Mouse (Mus musculus): ENCODE data around the gene Lct. TPM values are rescaled to one million over a fixed set of nuclear protein-coding genes. Genes with fewer than 3 reads are reported as not detected.
"Not testable (repeated sequence)": the region's sequence is repeated elsewhere in the genome, so short reads cannot be mapped to it uniquely, and the experiment has no call there.

The Lct gene
- polyA plus RNA-seq, 1 experiment from 2014 or later = 0.02 TPM

GRCm38 (mm10) chr1:128344232-128344631 is 16.1 kb upstream of the Lct start:
- no peak overlapping the region for H3K27ac ChIP-seq (replicated peaks)
- no peak overlapping the region for H3K9ac ChIP-seq
- 81% methylated on average over 10 of the region's 10 CpGs for WGBS (ENCODE audit: insufficient replicate concordance)
- no peaks in the 10 kb centered on the region for H3K4me1 ChIP-seq (replicated peaks)
- H3K36me3 ChIP-seq (replicated peaks) = peaks cover 96% of the 10 kb centered on the region
- no peaks in the 10 kb centered on the region for H3K27me3 ChIP-seq
- H3K4me3 ChIP-seq (replicated peaks) = no peak overlapping the region
- ATAC-seq (ENCODE audit: insufficient read depth) = no peak
- no peak overlapping the region for H3K4me2 ChIP-seq
- H3K9me3 ChIP-seq (replicated peaks) = no peaks in the 10 kb centered on the region

GRCm38 (mm10) chr1:128337708-128338320 is 9.7 kb upstream of the Lct start:
- no peak for ATAC-seq (ENCODE audit: insufficient read depth)
- Histone ChIP-seq H3K9me3 (replicated peaks) (no peaks in the 10 kb centered on the region), H3K36me3 (replicated peaks) (peaks cover 94% of the 10 kb centered on the region), H3K4me3 (replicated peaks) (no peak overlapping the region), H3K4me1 (replicated peaks) (no peaks in the 10 kb centered on the region), H3K9ac (no peak overlapping the region), H3K4me2 (no peak overlapping the region), H3K27ac (replicated peaks) (no peak overlapping the region), H3K27me3 (no peaks in the 10 kb centered on the region)
- 75% methylated on average over 13 of the region's 13 CpGs for WGBS (ENCODE audit: insufficient replicate concordance)

- peaks cover 9% of the 10 kb centered on the region; the same call in 1 of the 2 replicates for H3K4me1 ChIP-seq (replicated peaks)
- no peaks in the 10 kb centered on the region for H3K27me3 ChIP-seq
- H3K4me3 ChIP-seq (replicated peaks) = no peak overlapping the region
- no peaks in the 10 kb centered on the region for H3K9me3 ChIP-seq (replicated peaks)
- no peak overlapping the region for H3K9ac ChIP-seq
- peaks cover 86% of the 10 kb centered on the region for H3K36me3 ChIP-seq (replicated peaks)
- H3K4me2 ChIP-seq = no peak overlapping the region
- H3K27ac ChIP-seq (replicated peaks) = no peak overlapping the region
- ATAC-seq (ENCODE audit: insufficient read depth) = no peak
- 90% methylated on average over 1 of the region's 1 CpGs for WGBS (ENCODE audit: insufficient replicate concordance)
Observed at GRCm38 (mm10) chr1:128330313-128330712, 2.2 kb upstream of the Lct start.

GRCm38 (mm10) chr1:128327165-128327564 is 953 bp downstream of the Lct start:
- H3K9ac ChIP-seq = no peak overlapping the region
- 23% methylated on average over 1 of the region's 1 CpGs for WGBS (ENCODE audit: insufficient replicate concordance)
- no peaks in the 10 kb centered on the region for H3K27me3 ChIP-seq
- no peak overlapping the region for H3K27ac ChIP-seq (replicated peaks)
- no peak overlapping the region for H3K4me3 ChIP-seq (replicated peaks)
- H3K4me1 ChIP-seq (replicated peaks) = peaks cover 22% of the 10 kb centered on the region
- peak; percentile 43; the same call in 1 of the 2 replicates for ATAC-seq (ENCODE audit: insufficient read depth)
- H3K9me3 ChIP-seq (replicated peaks) = no peaks in the 10 kb centered on the region
- no peak overlapping the region for H3K4me2 ChIP-seq
- H3K36me3 ChIP-seq (replicated peaks) = peaks cover 55% of the 10 kb centered on the region

GRCm38 (mm10) chr1:128324776-128325175 is 3.3 kb downstream of the Lct start:
- Histone ChIP-seq H3K9ac (no peak overlapping the region), H3K27ac (replicated peaks) (no peak overlapping the region), H3K4me2 (no peak overlapping the region), H3K4me1 (replicated peaks) (peaks cover 22% of the 10 kb centered on the region), H3K9me3 (replicated peaks) (no peaks in the 10 kb centered on the region), H3K27me3 (no peaks in the 10 kb centered on the region), H3K4me3 (replicated peaks) (no peak overlapping the region), H3K36me3 (replicated peaks) (peaks cover 31% of the 10 kb centered on the region)
- 83% methylated on average over 2 of the region's 2 CpGs for WGBS (ENCODE audit: insufficient replicate concordance)
- no peak for ATAC-seq (ENCODE audit: insufficient read depth)

- WGBS (ENCODE audit: insufficient replicate concordance) = 52% methylated on average over 8 of the region's 8 CpGs
- Histone ChIP-seq H3K27me3 (no peaks in the 10 kb centered on the region), H3K4me1 (replicated peaks) (peaks cover 22% of the 10 kb centered on the region), H3K27ac (replicated peaks) (no peak overlapping the region), H3K36me3 (replicated peaks) (peaks cover 15% of the 10 kb centered on the region), H3K9ac (no peak overlapping the region), H3K4me3 (replicated peaks) (no peak overlapping the region), H3K4me2 (no peak overlapping the region), H3K9me3 (replicated peaks) (no peaks in the 10 kb centered on the region)
- peak; percentile 31; the same call in 1 of the 2 replicates for ATAC-seq (ENCODE audit: insufficient read depth)
Observed at GRCm38 (mm10) chr1:128323026-128323643, 5.0 kb downstream of the Lct start.

- 81% methylated on average over 6 of the region's 6 CpGs for WGBS (ENCODE audit: insufficient replicate concordance)
- H3K9ac ChIP-seq; H3K4me3 ChIP-seq (replicated peaks); ATAC-seq (ENCODE audit: insufficient read depth); H3K4me2 ChIP-seq; H3K9me3 ChIP-seq (replicated peaks); H3K27ac ChIP-seq (replicated peaks); H3K27me3 ChIP-seq; H3K36me3 ChIP-seq (replicated peaks): not testable (repeated sequence)
- H3K4me1 ChIP-seq (replicated peaks) = peaks cover 13% of the 10 kb centered on the region
Observed at GRCm38 (mm10) chr1:128319266-128319665, 8.9 kb downstream of the Lct start.

- Histone ChIP-seq H3K9me3 (replicated peaks) (no peaks in the 10 kb centered on the region), H3K4me1 (replicated peaks) (no peaks in the 10 kb centered on the region), H3K27me3 (no peaks in the 10 kb centered on the region), H3K4me2 (no peak overlapping the region), H3K27ac (replicated peaks) (no peak overlapping the region), H3K4me3 (replicated peaks) (no peak overlapping the region), H3K36me3 (replicated peaks) (no peaks in the 10 kb centered on the region), H3K9ac (no peak overlapping the region)
- ATAC-seq (ENCODE audit: insufficient read depth) = no peak
- 11% methylated on average over 4 of the region's 4 CpGs for WGBS (ENCODE audit: insufficient replicate concordance)
Observed at GRCm38 (mm10) chr1:128314665-128315064, 13.5 kb downstream of the Lct start.

- 41% methylated on average over 3 of the region's 3 CpGs for WGBS (ENCODE audit: insufficient replicate concordance)
- no peaks in the 10 kb centered on the region for H3K36me3 ChIP-seq (replicated peaks)
- no peaks in the 10 kb centered on the region for H3K4me1 ChIP-seq (replicated peaks)
Observed at GRCm38 (mm10) chr1:128309043-128309442, 19.1 kb downstream of the Lct start.

GRCm38 (mm10) chr1:128303900-128304299 is 24.2 kb downstream of the Lct start:
- 80% methylated on average over 16 of the region's 16 CpGs for WGBS (ENCODE audit: insufficient replicate concordance)
- Histone ChIP-seq H3K9ac (no peak overlapping the region), H3K27ac (replicated peaks) (no peak overlapping the region), H3K36me3 (replicated peaks) (no peaks in the 10 kb centered on the region), H3K4me3 (replicated peaks) (no peak overlapping the region), H3K4me1 (replicated peaks) (no peaks in the 10 kb centered on the region), H3K4me2 (no peak overlapping the region), H3K27me3 (no peaks in the 10 kb centered on the region), H3K9me3 (replicated peaks) (no peaks in the 10 kb centered on the region)
- ATAC-seq (ENCODE audit: insufficient read depth) = no peak

More at GRCm38 (mm10) chr1:128309043-128309442, 19.1 kb downstream of the Lct start:
- no peak overlapping the region for H3K4me2 ChIP-seq
- H3K27ac ChIP-seq (replicated peaks) = no peak overlapping the region
- ATAC-seq (ENCODE audit: insufficient read depth) = no peak
- H3K27me3 ChIP-seq = no peaks in the 10 kb centered on the region
- no peaks in the 10 kb centered on the region for H3K9me3 ChIP-seq (replicated peaks)
- H3K9ac ChIP-seq = no peak overlapping the region
- no peak overlapping the region for H3K4me3 ChIP-seq (replicated peaks)

GRCm38 (mm10) chr1:128295717-128296528 is 32.2 kb downstream of the Lct start:
- H3K4me3 ChIP-seq (replicated peaks) = no peak overlapping the region
- H3K36me3 ChIP-seq (replicated peaks) = no peaks in the 10 kb centered on the region
- H3K4me2 ChIP-seq = no peak overlapping the region
- ATAC-seq (ENCODE audit: insufficient read depth) = no peak
- no peaks in the 10 kb centered on the region for H3K4me1 ChIP-seq (replicated peaks)
- no peak overlapping the region for H3K9ac ChIP-seq
- H3K27ac ChIP-seq (replicated peaks) = no peak overlapping the region
- WGBS (ENCODE audit: insufficient replicate concordance) = 63% methylated on average over 5 of the region's 5 CpGs
- no peaks in the 10 kb centered on the region for H3K9me3 ChIP-seq (replicated peaks)
- no peaks in the 10 kb centered on the region for H3K27me3 ChIP-seq
